Comparison of ENCODE assay signal across 23 mouse cellular contexts in genomic region chr6:142187426-142187825, GRCm38 (mm10). TPM values are rescaled to one million over a fixed set of nuclear protein-coding genes. Genes with fewer than 3 reads are reported as not detected.
"Had no signal": no experiment of that assay in that cellular context is flagged by ENCODE, and none has a peak within 500 bp of the region (broad histone marks: within the 10 kb centered on the region; RNA-seq: fewer than 3 reads in every experiment).

No protein-coding gene starts in this region.

- H3K4me2 ChIP-seq: neural tube, embryonic 13.5 days; neural tube, embryonic 15.5 days; stomach, embryonic 15.5 days had no signal

- H3K36me3 ChIP-seq: neural tube, embryonic 13.5 days; neural tube, embryonic 15.5 days; stomach, embryonic 15.5 days had no signal

- H3K9me3 ChIP-seq: neural tube, embryonic 13.5 days; stomach, embryonic 15.5 days had no signal

- H3K27me3 ChIP-seq: neural tube, embryonic 13.5 days; neural tube, embryonic 15.5 days; stomach, embryonic 15.5 days had no signal

- DNase-seq: retina, postnatal 1 day; right cerebral cortex, adult 18-20 months; right cerebral cortex, postnatal 14 days; right cerebral cortex, postnatal 25 days; right cerebral cortex, postnatal 4 days; spleen, adult 18-20 months; thymus, adult 18-20 months; thymus, adult 2 months; thymus, postnatal 14 days; thymus, postnatal 25 days; thymus, postnatal 36 days; thymus, postnatal 4 days had no signal

- H3K4me3 ChIP-seq: neural tube, embryonic 13.5 days; neural tube, embryonic 15.5 days; stomach, embryonic 15.5 days had no signal

- H3K4me1 ChIP-seq: neural tube, embryonic 13.5 days; neural tube, embryonic 15.5 days; stomach, embryonic 15.5 days had no signal

- H3K27ac ChIP-seq: neural tube, embryonic 13.5 days; neural tube, embryonic 15.5 days; stomach, embryonic 15.5 days; stomach, postnatal 0 days had no signal

- H3K9ac ChIP-seq: neural tube, embryonic 13.5 days; neural tube, embryonic 15.5 days; stomach, embryonic 15.5 days had no signal

RNA-seq across cellular contexts. Expression of gene Slco1a6, which starts 20.9 kb away (rescaled TPM):
- polyA plus RNA-seq: neural tube, embryonic 13.5 days; neural tube, embryonic 14.5 days; small intestine, adult 2 months; spleen, adult 2 months; stomach, embryonic 14.5 days; stomach, embryonic 15.5 days; stomach, embryonic 16.5 days; thymus, adult 2 months; thymus, postnatal 0 days; urinary bladder, adult 2 months had no signal
